Mouse (Mus musculus) stomach, postnatal 0 days (tissue): ENCODE measurements around the gene Nhsl2.

Source experiments
- CTCF ChIP-seq: IDR thresholded peaks from 2 replicates; pipeline ENCODE4 v1.5.1; 2016; ENCODE audit warnings: antibody characterized with exemption, low read depth, mild to moderate bottlenecking, moderate library complexity
- EP300 ChIP-seq: optimal IDR thresholded peaks from 2 replicates; pipeline ENCODE3; 2016; ENCODE audit warnings: antibody characterized with exemption

GRCm38 (mm10) chrX:102094381-102094904, 245.3 kb downstream of the Nhsl2 start:
- TF ChIP-seq EP300 = no peak
- TF ChIP-seq CTCF = no peak
